Mouse (Mus musculus): ENCODE measurements around the gene St6galnac3. TPM values are rescaled to one million over a fixed set of nuclear protein-coding genes. Genes with fewer than 3 reads are reported as not detected.

Gene St6galnac3
- polyA plus RNA-seq, 1 experiment from 2014 or later, result 4.5 TPM

DNA sequence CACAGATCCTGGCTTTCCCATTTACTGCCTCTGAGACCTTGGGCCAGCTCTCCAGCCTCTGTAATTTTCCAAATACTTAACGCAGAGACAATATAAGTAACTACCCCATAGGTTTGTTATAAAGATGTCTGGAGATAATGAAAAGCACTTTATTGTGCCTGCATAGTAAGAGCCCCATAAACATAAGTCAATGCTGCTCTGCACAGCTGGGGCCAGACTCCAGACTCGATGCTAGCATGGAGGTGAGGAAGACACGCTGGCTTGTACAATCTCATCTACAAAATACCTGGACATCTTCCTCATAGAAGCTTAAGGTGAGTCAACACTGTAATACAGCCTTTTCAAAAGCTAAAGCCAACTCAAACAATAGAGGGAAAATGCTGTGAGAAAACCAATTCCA lies 473.3 kb downstream of the St6galnac3 start:
- ATAC-seq (ENCODE audit: low FRiP score, low TSS enrichment) (no peak), DNase-seq (ENCODE audit: low spot score) (no peak)
- Histone ChIP-seq H3K4me3 (ENCODE audit: low read depth, low read length) (no peak overlapping the region), H3K9ac (ENCODE audit: low read length) (no peak overlapping the region), H3K4me1 (replicated peaks; ENCODE audit: control insufficient read depth, insufficient read depth) (no peaks in the 10 kb centered on the region), H3K4me2 (replicated peaks; ENCODE audit: low read depth) (no peak overlapping the region), H3K9me3 (ENCODE audit: control insufficient read depth, low read length) (no peaks in the 10 kb centered on the region), H3K27ac (replicated peaks) (no peak overlapping the region), H3K36me3 (ENCODE audit: control insufficient read depth, insufficient read depth, low read length) (no peaks in the 10 kb centered on the region), H3K27me3 (ENCODE audit: control insufficient read depth, insufficient read depth, low read length) (no peaks in the 10 kb centered on the region)
- TF ChIP-seq CTCF (IDR thresholded peaks at IDR 0.05; ENCODE audit: low read depth) (no peak), EP300 (optimal IDR thresholded peaks at IDR 0.05) (no peak)
- WGBS, result 79% methylated on average over 3 of the region's 3 CpGs

DNA sequence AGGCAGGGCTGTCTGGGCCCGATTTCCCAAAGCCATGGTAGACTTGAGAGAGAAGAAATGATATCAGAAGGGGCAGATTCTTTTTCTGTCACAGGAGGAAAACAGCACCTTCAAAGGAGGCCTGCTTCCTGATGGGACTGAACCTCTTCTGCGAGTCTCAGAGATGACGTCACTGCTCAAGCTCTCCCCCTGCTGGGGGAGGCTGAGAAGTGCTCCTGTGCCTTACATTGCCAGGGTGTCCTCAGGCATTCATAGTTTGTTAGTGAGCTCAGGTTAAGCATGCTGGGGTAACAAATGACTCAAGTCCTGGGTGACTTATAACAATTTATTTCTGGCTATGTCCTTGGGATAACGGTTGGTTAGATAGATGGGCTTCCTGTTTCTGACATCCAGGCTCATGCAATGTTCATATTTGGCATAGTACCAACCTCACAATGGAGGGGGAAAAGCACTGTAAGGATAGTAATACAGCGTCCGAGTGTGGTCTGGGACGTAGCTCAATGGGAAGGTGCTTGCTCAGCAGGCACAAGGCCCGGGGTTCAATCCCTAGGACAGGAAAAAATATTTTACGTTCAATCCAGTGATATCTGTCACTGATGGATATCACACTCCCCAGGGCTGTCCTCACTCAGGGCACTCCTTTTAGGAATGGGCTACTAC lies 474.2 kb downstream of the St6galnac3 start:
- H3K9me3 ChIP-seq (ENCODE audit: control insufficient read depth, low read length), result no peaks in the 10 kb centered on the region
- no peak overlapping the region for H3K9ac ChIP-seq (ENCODE audit: low read length)
- 43% methylated on average over 9 of the region's 9 CpGs for WGBS
- H3K36me3 ChIP-seq (ENCODE audit: control insufficient read depth, insufficient read depth, low read length), result no peaks in the 10 kb centered on the region
- ATAC-seq (ENCODE audit: low FRiP score, low TSS enrichment) (peak; percentile 66; the same call in 1 of the 2 replicates), DNase-seq (ENCODE audit: low spot score) (peak; percentile 82)
- peak; percentile 88 for TF ChIP-seq CTCF (IDR thresholded peaks at IDR 0.05; ENCODE audit: low read depth)
- TF ChIP-seq EP300 (optimal IDR thresholded peaks at IDR 0.05), result no peak
- H3K27me3 ChIP-seq (ENCODE audit: control insufficient read depth, insufficient read depth, low read length), result no peaks in the 10 kb centered on the region
- H3K4me2 ChIP-seq (replicated peaks; ENCODE audit: low read depth), result no peak overlapping the region
- no peaks in the 10 kb centered on the region for H3K4me1 ChIP-seq (replicated peaks; ENCODE audit: control insufficient read depth, insufficient read depth)
- no peak overlapping the region for H3K27ac ChIP-seq (replicated peaks)
- no peak overlapping the region for H3K4me3 ChIP-seq (ENCODE audit: low read depth, low read length)

DNA sequence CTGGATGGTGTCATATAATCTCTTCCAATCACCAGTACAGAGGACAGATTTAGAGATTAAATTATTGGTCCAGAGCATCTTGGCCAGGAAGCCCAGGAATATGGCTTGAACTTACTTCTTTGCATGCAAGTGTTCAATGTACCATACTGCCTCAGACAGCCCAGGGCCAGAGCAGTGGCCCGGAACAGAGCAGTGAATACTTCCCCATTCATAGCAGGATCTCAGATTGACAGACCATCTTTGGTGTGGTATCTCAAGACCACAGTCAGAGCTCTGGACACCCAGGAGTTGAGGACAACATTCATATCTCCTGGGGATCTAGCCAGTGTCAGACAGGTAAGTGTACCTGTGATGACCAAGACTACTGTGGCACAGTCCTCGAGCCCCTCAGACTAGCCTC lies 476.1 kb downstream of the St6galnac3 start:
- Histone ChIP-seq H3K9me3 (ENCODE audit: control insufficient read depth, low read length) (no peaks in the 10 kb centered on the region), H3K4me1 (replicated peaks; ENCODE audit: control insufficient read depth, insufficient read depth) (no peaks in the 10 kb centered on the region), H3K27me3 (ENCODE audit: control insufficient read depth, insufficient read depth, low read length) (no peaks in the 10 kb centered on the region), H3K36me3 (ENCODE audit: control insufficient read depth, insufficient read depth, low read length) (no peaks in the 10 kb centered on the region), H3K9ac (ENCODE audit: low read length) (no peak overlapping the region), H3K27ac (replicated peaks) (no peak overlapping the region), H3K4me2 (replicated peaks; ENCODE audit: low read depth) (no peak overlapping the region), H3K4me3 (ENCODE audit: low read depth, low read length) (no peak overlapping the region)
- no peak for TF ChIP-seq CTCF (IDR thresholded peaks at IDR 0.05; ENCODE audit: low read depth)
- no peak for TF ChIP-seq EP300 (optimal IDR thresholded peaks at IDR 0.05)
- ATAC-seq (ENCODE audit: low FRiP score, low TSS enrichment), result no peak
- no peak for DNase-seq (ENCODE audit: low spot score)
- WGBS, result 91% methylated on average over 2 of the region's 2 CpGs

DNA sequence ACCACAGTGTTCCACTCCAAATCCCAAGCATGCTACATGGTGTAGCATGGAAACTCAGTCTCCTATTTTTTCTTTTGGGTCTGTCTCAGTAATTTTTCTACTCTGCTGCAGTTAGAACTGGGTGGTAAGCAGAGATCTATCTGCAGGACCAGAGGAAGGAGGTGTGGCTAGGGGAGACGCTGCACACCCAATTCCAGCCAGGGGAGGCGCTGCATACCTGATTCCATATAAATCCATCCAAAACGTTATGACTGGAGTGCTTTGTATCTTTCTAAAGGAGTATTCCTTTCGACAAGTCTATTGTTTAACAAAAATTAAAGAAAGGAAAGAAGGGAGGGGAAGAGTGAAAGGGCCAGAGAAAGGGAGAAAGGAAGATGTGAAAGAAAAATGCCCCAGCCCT lies 476.9 kb downstream of the St6galnac3 start:
- Histone ChIP-seq H3K36me3 (ENCODE audit: control insufficient read depth, insufficient read depth, low read length) (no peaks in the 10 kb centered on the region), H3K27me3 (ENCODE audit: control insufficient read depth, insufficient read depth, low read length) (no peaks in the 10 kb centered on the region), H3K4me3 (ENCODE audit: low read depth, low read length) (no peak overlapping the region), H3K9ac (ENCODE audit: low read length) (no peak overlapping the region), H3K27ac (replicated peaks) (no peak overlapping the region), H3K4me1 (replicated peaks; ENCODE audit: control insufficient read depth, insufficient read depth) (no peaks in the 10 kb centered on the region), H3K4me2 (replicated peaks; ENCODE audit: low read depth) (no peak overlapping the region), H3K9me3 (ENCODE audit: control insufficient read depth, low read length) (no peaks in the 10 kb centered on the region)
- no peak for TF ChIP-seq EP300 (optimal IDR thresholded peaks at IDR 0.05)
- TF ChIP-seq CTCF (IDR thresholded peaks at IDR 0.05; ENCODE audit: low read depth), result peak; percentile 51
- ATAC-seq (ENCODE audit: low FRiP score, low TSS enrichment) (no peak), DNase-seq (ENCODE audit: low spot score) (no peak)
- WGBS, result 41% methylated on average over 4 of the region's 4 CpGs

DNA sequence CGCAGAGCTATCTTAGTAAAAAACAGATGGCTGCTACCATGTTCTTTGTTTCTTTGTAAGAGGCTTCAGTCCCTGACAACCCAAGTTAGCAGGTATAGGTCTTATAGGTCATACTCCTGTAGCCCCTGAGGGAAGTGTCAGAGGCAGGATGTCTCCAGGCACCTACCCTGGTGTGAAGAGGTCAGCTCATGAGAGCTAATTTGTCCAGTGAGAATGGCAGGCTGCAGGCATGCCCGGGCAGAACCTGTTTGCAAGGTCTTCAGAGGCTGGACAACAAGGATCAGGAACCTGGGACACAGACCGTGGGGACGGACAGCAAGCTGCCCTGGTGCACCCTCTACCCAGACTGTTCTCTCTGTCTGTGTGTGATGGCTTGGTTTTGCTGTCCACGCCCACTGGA lies 482.4 kb downstream of the St6galnac3 start:
- WGBS, result 53% methylated on average over 5 of the region's 5 CpGs
- Histone ChIP-seq H3K4me3 (ENCODE audit: low read depth, low read length) (no peak overlapping the region), H3K9me3 (ENCODE audit: control insufficient read depth, low read length) (no peaks in the 10 kb centered on the region), H3K27ac (replicated peaks) (no peak overlapping the region), H3K4me1 (replicated peaks; ENCODE audit: control insufficient read depth, insufficient read depth) (no peaks in the 10 kb centered on the region), H3K27me3 (ENCODE audit: control insufficient read depth, insufficient read depth, low read length) (no peaks in the 10 kb centered on the region), H3K4me2 (replicated peaks; ENCODE audit: low read depth) (no peak overlapping the region), H3K36me3 (ENCODE audit: control insufficient read depth, insufficient read depth, low read length) (no peaks in the 10 kb centered on the region), H3K9ac (ENCODE audit: low read length) (no peak overlapping the region)
- ATAC-seq (ENCODE audit: low FRiP score, low TSS enrichment) (no peak), DNase-seq (ENCODE audit: low spot score) (no peak)
- TF ChIP-seq EP300 (optimal IDR thresholded peaks at IDR 0.05), result no peak
- TF ChIP-seq CTCF (IDR thresholded peaks at IDR 0.05; ENCODE audit: low read depth), result no peak

DNA sequence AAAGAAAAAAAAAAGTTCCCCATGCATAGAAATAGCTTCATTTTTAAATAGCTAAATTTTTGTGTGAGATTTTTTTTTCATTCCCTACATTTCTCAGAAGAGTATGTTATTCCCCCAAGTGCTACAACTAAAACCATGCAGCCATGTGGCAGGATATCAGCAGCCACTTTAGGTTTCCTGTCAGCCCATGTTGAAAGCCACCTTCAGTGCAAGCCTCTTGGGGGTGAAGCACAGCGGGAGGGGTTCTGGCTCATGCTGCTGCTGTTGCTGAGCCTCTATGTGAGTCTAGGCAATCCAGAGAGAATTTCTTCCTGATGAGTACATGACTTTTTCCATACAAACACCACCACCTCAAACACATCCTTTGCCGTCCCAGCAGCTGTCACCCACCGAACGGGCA lies 483.8 kb downstream of the St6galnac3 start:
- H3K4me1 ChIP-seq (replicated peaks; ENCODE audit: control insufficient read depth, insufficient read depth), result no peaks in the 10 kb centered on the region
- ATAC-seq (ENCODE audit: low FRiP score, low TSS enrichment) (no peak), DNase-seq (ENCODE audit: low spot score) (no peak)
- 83% methylated on average over 4 of the region's 4 CpGs for WGBS
- H3K4me3 ChIP-seq (ENCODE audit: low read depth, low read length), result no peak overlapping the region
- no peaks in the 10 kb centered on the region for H3K36me3 ChIP-seq (ENCODE audit: control insufficient read depth, insufficient read depth, low read length)
- H3K27ac ChIP-seq (replicated peaks), result no peak overlapping the region
- no peak overlapping the region for H3K9ac ChIP-seq (ENCODE audit: low read length)
- no peak overlapping the region for H3K4me2 ChIP-seq (replicated peaks; ENCODE audit: low read depth)
- TF ChIP-seq EP300 (optimal IDR thresholded peaks at IDR 0.05) (no peak), CTCF (IDR thresholded peaks at IDR 0.05; ENCODE audit: low read depth) (no peak)
- H3K9me3 ChIP-seq (ENCODE audit: control insufficient read depth, low read length), result no peaks in the 10 kb centered on the region
- H3K27me3 ChIP-seq (ENCODE audit: control insufficient read depth, insufficient read depth, low read length), result no peaks in the 10 kb centered on the region
